Mouse (Mus musculus) layer of hippocampus, postnatal 25 days (tissue): Measurements from ENCODE around the gene Tysnd1. TPM values are rescaled to one million over a fixed set of nuclear protein-coding genes. Genes with fewer than 3 reads are reported as not detected.
A peak's percentile ranks its signal among the peaks of the same experiment; 100 is the strongest.

Source experiments
- DNase-seq, 2 experiments: peaks; one replicate each; pipeline ENCODE4 v3.0.0; 2022; ENCODE audit warnings: mixed read lengths in 2 of 2, low spot score in 1 of 2; ENCODE audit errors: extremely low spot score in 1 of 2
- total RNA-seq, 2 experiments: library from RNA; stranded (reverse); gene quantifications; 2 replicates each; pipeline ENCODE4 v1.2.3; 2021

Gene Tysnd1
- total RNA-seq = 10 to 100 TPM; 22.9 to 27.1 TPM

GRCm38 (mm10) chr10:61694870-61695670 is at the start of gene Tysnd1:
TSS of gene Tysnd1 (plus strand) at chr10:61695514.
- peak; percentile 89 to 98 for DNase-seq

- DNase-seq = no peak
Measured at GRCm38 (mm10) chr10:61646557-61646956, 48.8 kb upstream of the Tysnd1 start.

DNA sequence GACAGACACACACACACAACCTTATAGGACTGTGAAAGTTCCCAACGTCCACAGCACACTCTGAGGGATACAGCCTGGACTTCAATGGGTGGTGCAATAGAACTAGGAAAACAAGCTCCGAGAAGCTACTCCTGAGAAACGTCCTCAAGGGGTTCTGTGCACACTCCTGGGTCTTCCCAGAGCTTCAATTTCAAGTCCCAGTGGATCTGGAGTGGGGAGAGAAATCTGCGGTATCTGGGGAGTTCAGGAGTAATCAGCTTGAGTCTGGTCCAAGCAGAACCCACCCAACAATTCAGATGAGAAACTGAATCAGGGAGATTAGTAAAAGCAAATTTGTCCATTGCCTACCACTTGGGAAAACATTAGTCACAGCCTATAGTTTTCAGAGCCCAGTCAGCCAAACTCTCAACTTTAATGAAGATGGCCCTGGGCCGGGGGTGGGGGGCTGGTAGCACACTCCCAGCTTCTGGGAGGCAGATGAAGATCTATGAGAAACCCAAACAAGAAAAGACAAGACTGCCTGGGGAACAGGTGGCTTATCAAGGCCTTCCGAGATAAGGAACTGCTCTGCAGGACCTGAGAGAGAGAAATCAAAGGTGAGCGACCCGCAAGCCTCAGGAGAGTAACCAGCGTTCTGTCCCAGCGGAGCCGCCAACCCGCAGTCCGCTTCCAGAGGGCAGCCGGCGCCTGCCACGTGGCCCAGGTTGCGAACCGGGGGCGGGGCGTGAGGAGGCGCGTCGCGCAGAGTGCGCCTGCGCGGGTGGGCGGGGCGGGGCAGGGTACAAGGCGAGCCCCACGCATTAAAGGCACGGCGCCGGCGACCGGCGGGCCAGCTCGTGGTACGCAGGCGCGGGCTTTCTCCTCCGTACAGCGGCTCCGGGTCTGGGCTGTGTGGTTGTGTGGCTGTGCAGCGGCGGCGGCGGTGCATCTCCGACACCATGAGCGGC is 47.3 kb upstream of the Tysnd1 start, which contains the start of gene Ppa1:
Gene Ppa1, plus strand, starts transcription at position 763 of the 947 bp plus-strand sequence.
- DNase-seq = peak; percentile 73 to 77

DNA sequence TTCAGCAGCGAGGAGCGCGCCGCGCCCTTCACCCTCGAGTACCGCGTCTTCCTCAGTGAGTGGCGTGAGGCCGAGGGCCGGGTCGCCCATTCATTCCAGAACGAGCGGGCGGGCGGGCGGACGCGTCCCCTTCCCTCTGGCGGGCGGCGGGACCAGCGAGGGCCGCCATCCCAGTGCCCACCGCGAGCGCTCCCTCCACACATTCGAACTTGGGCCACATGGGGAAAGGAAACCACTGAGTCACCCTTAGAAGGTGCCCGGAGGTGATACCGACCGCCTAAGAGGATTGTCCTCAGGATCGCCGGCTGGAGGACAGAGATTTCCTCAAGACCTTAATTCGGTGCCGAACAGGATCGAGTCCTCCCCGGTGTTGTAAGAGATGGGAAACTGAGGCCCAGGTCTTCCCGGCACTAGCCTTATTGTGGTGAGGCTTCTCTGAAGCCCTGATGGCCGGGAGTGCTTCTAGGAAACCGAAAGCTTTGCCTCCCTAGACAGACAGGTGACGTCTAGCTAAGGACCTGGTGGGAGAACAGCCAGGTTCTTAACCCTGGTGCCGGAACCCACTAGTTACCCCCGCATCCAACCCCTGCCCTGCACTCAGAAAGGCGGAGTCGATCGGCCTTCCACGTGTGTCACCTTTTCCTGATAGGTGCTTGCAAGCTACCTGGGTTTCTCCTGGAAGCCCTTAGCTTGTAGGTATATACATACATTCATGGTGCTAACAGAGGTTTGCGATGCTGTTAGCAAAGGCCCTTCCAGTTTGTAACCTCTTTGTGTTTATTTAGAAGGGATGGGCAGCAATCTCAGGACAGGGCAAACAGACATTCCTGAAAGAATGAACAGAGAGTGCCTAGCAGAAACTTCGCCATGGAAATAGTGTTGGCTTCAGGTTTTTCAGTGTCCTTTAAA is 46.3 kb upstream of the Tysnd1 start:
- no peak for DNase-seq

GRCm38 (mm10) chr10:61654105-61654504 is 41.2 kb upstream of the Tysnd1 start:
- DNase-seq = no peak

GRCm38 (mm10) chr10:61654691-61655090 is 40.6 kb upstream of the Tysnd1 start:
- DNase-seq = no peak

GRCm38 (mm10) chr10:61655188-61655587 is 40.1 kb upstream of the Tysnd1 start:
- no peak for DNase-seq

- no peak for DNase-seq
Measured at GRCm38 (mm10) chr10:61656928-61657882, 38.1 kb upstream of the Tysnd1 start.

DNA sequence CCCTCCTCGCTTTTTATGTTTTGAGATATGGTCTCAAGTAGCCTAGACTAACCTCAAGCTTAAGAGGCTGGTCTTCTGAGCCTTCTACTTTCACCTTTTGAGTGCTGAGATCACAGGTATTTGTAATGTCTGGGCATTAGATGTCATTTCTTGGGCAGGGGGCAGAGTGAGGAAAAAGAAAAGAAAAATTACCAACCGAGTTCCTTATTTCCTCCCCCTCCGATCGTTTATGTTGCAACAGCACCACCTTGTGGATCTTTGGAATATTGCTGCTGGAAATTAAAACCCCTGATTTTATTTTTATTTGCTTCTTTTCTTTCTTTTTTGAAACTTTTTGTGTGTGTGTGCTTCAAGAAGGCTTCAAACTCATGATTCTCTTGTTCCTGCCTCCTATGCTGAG is 37.3 kb upstream of the Tysnd1 start:
- peak in 1 of 2 experiments; percentile 57 for DNase-seq

DNA sequence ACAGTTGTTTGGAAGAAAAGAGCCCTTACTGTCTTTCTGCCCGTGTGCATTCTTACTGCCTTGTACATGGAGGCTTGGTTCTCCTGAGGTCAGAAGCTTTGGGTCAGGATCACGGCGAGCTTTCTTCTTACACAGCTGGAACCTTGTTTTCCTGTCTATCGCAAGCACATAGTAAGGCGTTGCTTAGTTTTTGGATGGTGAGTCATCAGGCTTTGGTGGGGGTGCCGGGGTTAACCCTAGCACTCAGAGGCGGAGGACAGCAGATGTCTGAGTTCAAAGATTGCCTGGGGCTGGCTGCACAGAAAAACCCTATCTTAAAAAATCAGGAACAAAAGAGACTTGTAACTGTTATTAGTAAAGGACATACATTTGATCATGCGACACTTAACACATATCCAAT is 33.4 kb upstream of the Tysnd1 start:
- no peak for DNase-seq

DNA sequence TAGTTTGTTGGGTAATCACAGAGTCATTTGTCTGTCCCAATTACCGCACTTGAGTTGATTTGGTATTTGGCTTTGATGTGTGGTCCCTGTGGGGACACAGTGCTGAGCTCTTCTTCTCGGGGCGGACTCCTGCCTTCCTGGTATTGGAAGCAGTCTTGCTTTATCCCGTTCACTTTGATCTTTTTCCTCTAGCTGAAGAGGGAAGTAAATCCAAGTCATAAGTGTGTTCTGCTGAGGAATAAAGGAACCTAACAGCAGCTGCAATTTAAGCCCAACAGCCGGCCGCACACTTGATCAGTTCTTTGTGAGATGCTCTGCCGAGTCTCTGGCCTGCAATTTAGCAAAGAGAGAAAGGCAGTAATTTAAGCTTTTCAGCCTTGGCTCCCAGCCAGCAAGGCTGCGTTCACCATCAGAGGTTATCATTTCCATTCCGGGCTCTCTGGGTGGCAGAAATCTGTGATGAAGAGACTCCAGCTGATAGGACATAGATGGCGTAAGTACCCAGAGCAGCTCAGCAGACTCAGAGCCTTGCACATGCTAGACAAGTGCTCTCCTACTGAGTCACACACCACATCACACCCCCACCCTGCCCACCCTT is 32.8 kb upstream of the Tysnd1 start:
- DNase-seq = no peak

- DNase-seq = no peak
Measured at GRCm38 (mm10) chr10:61665111-61665510, 30.2 kb upstream of the Tysnd1 start.

- no peak for DNase-seq
Measured at GRCm38 (mm10) chr10:61665651-61666050, 29.7 kb upstream of the Tysnd1 start.

- DNase-seq = no peak
Measured at GRCm38 (mm10) chr10:61669289-61669688, 26.0 kb upstream of the Tysnd1 start.

DNA sequence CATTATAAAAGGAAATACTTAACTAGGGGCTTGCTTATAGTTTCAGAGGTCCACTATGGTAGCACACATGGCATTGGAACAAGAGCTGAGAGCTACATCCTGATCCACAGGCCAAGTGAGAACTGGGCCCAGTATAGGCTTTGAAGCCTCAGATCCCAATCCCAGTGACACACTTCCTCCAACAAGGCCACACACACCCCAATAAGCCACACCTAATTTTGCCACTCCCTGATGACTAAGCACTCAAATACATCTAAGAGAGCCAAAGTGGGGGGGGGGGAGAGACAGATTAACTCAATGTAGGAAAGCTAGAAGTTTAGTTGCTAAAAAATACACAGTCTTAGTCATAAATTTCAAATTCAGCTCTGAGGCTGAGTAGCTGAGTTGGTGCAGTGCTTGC is 25.4 kb upstream of the Tysnd1 start:
- DNase-seq = no peak

GRCm38 (mm10) chr10:61670758-61671157 is 24.6 kb upstream of the Tysnd1 start:
- no peak for DNase-seq

DNA sequence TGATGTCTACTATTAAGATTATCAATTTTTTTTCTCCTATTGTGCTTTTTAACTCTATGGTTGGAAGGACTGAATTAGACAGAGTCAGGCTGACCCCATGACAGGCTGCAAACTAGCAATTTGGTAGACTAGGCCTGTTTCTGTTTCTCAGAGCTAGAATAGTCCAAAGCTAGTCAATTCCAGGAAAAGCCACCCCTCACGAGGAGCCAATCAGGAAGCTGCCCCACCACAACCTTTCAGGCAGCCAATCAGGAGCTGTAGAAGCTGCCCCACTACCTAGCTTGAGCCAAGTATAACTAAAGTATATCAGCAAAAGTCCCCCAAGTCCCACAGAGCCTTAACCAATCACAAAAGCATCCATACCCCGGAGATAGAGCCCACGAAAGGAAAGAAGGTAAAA is 19.4 kb upstream of the Tysnd1 start:
- no peak for DNase-seq

DNA sequence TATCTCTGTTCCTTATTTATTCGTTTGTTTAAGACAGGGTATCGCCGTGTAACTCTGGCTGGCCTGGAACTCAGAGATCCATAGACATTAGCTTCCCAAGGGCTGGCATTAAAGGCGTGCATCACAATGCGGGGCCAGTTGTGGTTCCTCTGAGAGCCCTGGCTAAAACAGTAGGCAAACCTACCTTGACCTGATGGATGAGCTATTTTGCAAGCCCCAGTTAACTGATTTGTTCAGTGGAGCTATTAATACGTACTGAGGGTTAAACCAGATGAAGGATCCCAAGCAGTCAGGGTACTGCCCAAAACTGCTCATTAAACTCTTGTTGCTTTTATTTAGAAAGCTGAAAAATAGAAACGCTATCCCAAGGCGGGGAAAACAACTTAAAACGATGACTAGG is 15.8 kb upstream of the Tysnd1 start:
- no peak for DNase-seq
